Mouse (Mus musculus) erythroblast, adult 5-6 weeks (primary cell): Measurements from ENCODE around the gene Emcn. TPM values are rescaled to one million over a fixed set of nuclear protein-coding genes. Genes with fewer than 3 reads are reported as not detected.

Source experiments
- ATAC-seq: replicated peaks from 2 replicates; pipeline ENCODE4 v1.8.0; 2016; ENCODE audit warnings: moderate number of reproducible peaks, mild to moderate bottlenecking, moderate TSS enrichment, inconsistent platforms; ENCODE audit not compliant: poor library complexity, low FRiP score, severe bottlenecking
- total RNA-seq, 2 experiments: library from RNA; stranded (forward) in 1 of 2; stranded (reverse) in 1 of 2; fragments of 150-400 nt in 1 of 2; fragments of 200-764, 138-1000 nt in 1 of 2; gene quantifications; 2 replicates each; pipeline versions ENCODE4 v1.2.3 to v1.2.4; 2015 to 2017; ENCODE audit warnings: low replicate concordance in 2 of 2

Gene Emcn
- total RNA-seq, 2 experiments from 2014 or later: 0.17 TPM; not detected in 1

- ATAC-seq: no peak
Measured at GRCm38 (mm10) chr3:137382311-137382710, 41.4 kb downstream of the Emcn start.

- ATAC-seq: no peak
Measured at GRCm38 (mm10) chr3:137395588-137395987, 54.7 kb downstream of the Emcn start.

DNA sequence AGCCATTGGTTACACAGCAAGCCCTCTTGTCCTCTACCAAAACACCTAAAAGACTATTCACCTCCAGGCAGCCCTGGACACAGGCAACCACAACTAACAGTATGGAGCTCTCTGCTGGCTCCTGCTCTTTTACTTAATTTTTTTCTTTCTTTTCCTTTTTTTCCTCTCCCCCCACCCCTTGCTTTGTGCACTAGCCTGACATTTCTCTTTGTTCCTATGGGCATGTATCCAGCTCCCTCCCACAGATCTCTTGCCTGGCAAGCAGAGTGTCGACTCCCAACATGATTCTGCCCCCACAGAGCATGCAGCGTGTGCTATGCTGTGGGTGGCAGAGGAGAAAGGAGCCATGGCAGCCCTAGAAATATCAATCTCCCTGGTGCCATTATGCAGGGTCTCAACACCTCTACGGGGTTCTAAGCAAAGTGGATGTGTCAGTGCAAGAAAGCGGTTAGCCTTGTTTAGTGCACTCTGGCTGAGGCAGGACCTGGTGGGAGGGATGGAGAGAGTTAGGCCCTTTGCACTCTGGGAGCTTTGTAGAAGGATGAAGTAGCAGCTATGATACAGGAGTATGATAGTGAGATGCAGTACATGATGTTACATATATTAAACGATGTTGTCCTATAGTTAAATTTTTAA lies 74.7 kb downstream of the Emcn start:
- no peak for ATAC-seq

DNA sequence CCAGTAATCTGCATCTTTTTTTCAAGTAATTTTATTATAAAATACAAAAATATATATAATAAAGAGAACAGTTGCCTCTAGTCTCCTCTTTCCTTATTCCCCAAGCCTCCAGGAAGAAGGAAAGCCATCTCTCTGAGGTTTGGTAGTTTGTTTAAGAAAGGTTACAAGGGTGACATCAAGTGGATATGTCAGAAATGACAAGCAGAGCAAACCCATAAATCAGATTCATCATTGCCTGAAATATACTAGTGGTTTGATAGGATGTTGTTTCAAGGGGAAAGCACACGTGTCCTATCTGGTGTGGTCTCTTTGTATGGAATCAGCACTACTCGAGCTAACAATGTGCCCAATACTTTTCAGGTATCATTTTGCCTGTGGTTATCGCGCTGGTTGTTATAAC lies 77.8 kb downstream of the Emcn start:
- ATAC-seq: no peak

GRCm38 (mm10) chr3:137429516-137429915 lies 88.6 kb downstream of the Emcn start:
- ATAC-seq: no peak

GRCm38 (mm10) chr3:137464902-137465629 lies 124.2 kb downstream of the Emcn start:
- ATAC-seq: no peak

- no peak for ATAC-seq
Measured at GRCm38 (mm10) chr3:137465953-137466352, 125.1 kb downstream of the Emcn start.

GRCm38 (mm10) chr3:137466766-137467165 lies 125.9 kb downstream of the Emcn start:
- ATAC-seq: no peak

DNA sequence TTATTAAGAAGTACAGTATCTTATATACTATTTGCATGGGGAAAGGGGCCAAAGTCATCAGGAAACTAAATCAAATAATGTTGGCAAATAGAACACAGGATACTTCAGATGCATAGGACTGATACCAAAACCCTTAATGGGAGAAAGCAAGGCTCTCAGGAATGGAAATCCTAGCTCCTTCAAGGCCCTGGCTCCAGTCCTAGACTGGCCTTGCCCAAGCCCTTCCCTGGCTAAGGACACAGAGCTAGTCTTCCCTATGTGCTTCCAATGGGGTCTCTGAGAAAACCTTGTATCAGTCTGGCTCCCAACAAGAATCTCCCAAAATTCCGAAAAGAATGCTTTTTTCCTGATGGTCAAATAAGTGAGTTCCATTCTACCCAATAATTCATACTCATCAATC lies 126.5 kb downstream of the Emcn start:
- no peak for ATAC-seq

GRCm38 (mm10) chr3:137472145-137472544 lies 131.3 kb downstream of the Emcn start:
- no peak for ATAC-seq

DNA sequence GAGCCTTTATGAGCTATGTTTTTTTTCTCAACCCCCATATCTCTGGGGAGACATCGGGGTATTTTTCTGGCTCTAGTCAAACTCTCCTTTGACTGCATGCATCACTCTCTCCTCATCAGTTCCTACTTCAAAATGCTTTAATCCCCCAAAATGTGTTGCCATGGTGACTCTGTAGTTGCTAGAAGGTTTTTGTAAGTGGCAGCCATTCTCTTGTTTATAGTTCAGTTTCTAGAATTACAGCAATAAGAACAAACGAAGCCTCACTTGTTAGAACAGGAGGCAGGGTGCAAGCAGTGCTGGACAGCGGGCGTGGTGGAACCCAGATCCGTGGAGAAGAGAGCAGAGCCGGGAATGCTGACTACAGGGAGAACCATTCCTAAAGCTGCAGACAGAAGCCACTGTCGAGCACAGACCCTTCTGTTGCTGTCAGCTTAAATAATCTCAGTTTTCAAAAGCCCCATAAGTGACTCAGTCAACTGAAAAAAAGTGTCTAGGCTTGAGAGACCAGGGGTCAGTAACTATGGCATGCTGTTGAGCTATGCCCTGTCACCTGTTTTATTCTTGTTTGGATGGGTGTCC lies 139.0 kb downstream of the Emcn start:
- no peak for ATAC-seq

DNA sequence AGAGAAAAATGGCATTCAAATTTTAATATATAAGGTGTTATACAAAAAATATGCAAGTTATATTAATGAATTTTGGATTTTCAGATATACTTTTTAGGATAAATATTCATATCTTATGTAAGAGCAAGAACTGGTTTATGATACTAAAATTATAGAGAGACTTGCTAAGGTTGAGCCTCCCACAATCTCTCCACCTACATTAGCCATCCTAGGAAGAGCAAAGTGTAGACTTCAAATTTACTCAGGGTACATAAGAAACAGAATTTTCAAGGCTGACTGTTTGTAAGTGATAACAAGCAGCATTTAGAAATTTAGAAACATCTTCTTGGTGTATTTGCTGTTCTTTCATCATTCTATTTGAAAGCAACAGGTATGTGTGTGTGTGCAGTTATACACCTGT lies 140.3 kb downstream of the Emcn start:
- no peak for ATAC-seq
